Mouse (Mus musculus): ENCODE data around the gene Vmn2r7. TPM values are rescaled to one million over a fixed set of nuclear protein-coding genes. Genes with fewer than 3 reads are reported as not detected.
A peak's percentile ranks its signal among the peaks of the same experiment; 100 is the strongest.
"Not testable (repeated sequence)": the region's sequence is repeated elsewhere in the genome, so short reads cannot be mapped to it uniquely, and the experiment has no call there.

The Vmn2r7 gene
- polyA plus RNA-seq (2014; fragmentation: Nextera tagmentation; extraction: Ambion mirVana), result not detected in 2 replicates

DNA sequence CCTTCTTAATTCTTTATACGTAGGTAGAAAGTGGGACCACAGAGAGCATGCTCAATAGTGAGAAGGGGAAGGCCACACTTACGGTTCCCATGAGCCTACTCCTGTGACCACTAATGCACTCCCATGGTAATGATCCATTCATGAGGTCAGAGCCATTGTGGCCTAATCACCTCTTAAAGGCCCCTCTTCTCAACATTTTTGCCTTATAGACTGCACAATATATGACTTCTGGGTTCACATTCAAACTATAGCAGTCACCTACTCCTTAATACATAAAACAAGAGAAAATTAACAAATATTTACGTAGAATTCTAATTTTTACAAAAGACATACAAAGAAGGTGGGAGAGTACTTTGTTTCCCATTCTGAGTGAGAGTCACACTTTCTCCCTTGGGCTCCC is at the start of gene Vmn2r7:
Gene Vmn2r7 (minus strand): TSS at position 101 of the 400 bp plus-strand sequence.
- not testable (repeated sequence) for H3K4me3 ChIP-seq (ENCODE audit: low read depth, low read length); H3K4me1 ChIP-seq (ENCODE audit: control insufficient read depth, insufficient read depth, low read length); H3K4me2 ChIP-seq (ENCODE audit: low read depth); H3K27ac ChIP-seq (ENCODE audit: low read depth, low read length); H3K27me3 ChIP-seq (ENCODE audit: control insufficient read depth, insufficient read depth, low read length); H3K9ac ChIP-seq (ENCODE audit: low read length); ATAC-seq (ENCODE audit: insufficient read depth, low FRiP score, low TSS enrichment); H3K36me3 ChIP-seq (ENCODE audit: control insufficient read depth, insufficient read depth, low read length); DNase-seq (ENCODE audit: low spot score); H3K9me3 ChIP-seq (ENCODE audit: control insufficient read depth, low read length)
- 83% methylated on average over 2 of the region's 3 CpGs for WGBS

DNA sequence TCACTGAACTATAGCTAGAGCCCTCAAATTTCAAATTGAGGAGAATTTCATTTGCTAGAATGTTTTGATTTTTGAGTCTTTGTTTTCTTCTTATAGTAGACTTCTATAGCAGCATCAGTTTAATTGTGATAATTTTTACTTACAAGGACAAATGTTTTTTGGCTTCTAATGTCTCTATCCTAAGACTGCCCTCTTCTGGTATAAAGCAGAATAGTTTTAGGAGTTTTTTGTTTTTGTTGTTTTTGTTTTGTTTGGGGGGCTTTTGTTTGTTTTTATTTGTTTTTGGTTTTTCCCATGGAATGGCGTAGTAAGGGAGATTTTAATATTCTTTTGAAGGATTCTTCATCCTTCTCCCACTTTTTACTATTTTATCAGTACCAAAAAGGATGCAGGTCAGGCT is 45.2 kb upstream of the Vmn2r7 start:
- Histone ChIP-seq H3K4me1 (ENCODE audit: control insufficient read depth, insufficient read depth, low read length) (no peaks in the 10 kb centered on the region), H3K4me2 (ENCODE audit: low read depth) (no peak overlapping the region), H3K9ac (ENCODE audit: low read length) (no peak overlapping the region), H3K27ac (ENCODE audit: low read depth, low read length) (no peak overlapping the region), H3K36me3 (ENCODE audit: control insufficient read depth, insufficient read depth, low read length) (no peaks in the 10 kb centered on the region), H3K4me3 (ENCODE audit: low read depth, low read length) (no peak overlapping the region), H3K9me3 (ENCODE audit: control insufficient read depth, low read length) (no peaks in the 10 kb centered on the region), H3K27me3 (ENCODE audit: control insufficient read depth, insufficient read depth, low read length) (no peaks in the 10 kb centered on the region)
- 56% methylated on average over 1 of the region's 1 CpGs for WGBS
- DNase-seq (ENCODE audit: low spot score) (no peak), ATAC-seq (ENCODE audit: insufficient read depth, low FRiP score, low TSS enrichment) (no peak)

GRCm38 (mm10) chr3:64878199-64878977 is 33.8 kb upstream of the Vmn2r7 start:
- H3K4me3 ChIP-seq (ENCODE audit: low read depth, low read length), result no peak overlapping the region
- H3K27ac ChIP-seq (ENCODE audit: low read depth, low read length), result no peak overlapping the region
- H3K4me1 ChIP-seq (ENCODE audit: control insufficient read depth, insufficient read depth, low read length), result no peaks in the 10 kb centered on the region
- no peaks in the 10 kb centered on the region for H3K27me3 ChIP-seq (ENCODE audit: control insufficient read depth, insufficient read depth, low read length)
- 60% methylated on average over 3 of the region's 3 CpGs for WGBS
- no peak overlapping the region for H3K4me2 ChIP-seq (ENCODE audit: low read depth)
- H3K9ac ChIP-seq (ENCODE audit: low read length), result no peak overlapping the region
- DNase-seq (ENCODE audit: low spot score) (no peak), ATAC-seq (ENCODE audit: insufficient read depth, low FRiP score, low TSS enrichment) (peak; percentile 65; the same call in 1 of the 2 replicates)
- no peaks in the 10 kb centered on the region for H3K36me3 ChIP-seq (ENCODE audit: control insufficient read depth, insufficient read depth, low read length)
- H3K9me3 ChIP-seq (ENCODE audit: control insufficient read depth, low read length), result no peaks in the 10 kb centered on the region

GRCm38 (mm10) chr3:64876669-64877068 is 32.1 kb upstream of the Vmn2r7 start:
- H3K4me1 ChIP-seq (ENCODE audit: control insufficient read depth, insufficient read depth, low read length), result no peaks in the 10 kb centered on the region
- no peaks in the 10 kb centered on the region for H3K27me3 ChIP-seq (ENCODE audit: control insufficient read depth, insufficient read depth, low read length)
- no peak for ATAC-seq (ENCODE audit: insufficient read depth, low FRiP score, low TSS enrichment)
- no peak overlapping the region for H3K27ac ChIP-seq (ENCODE audit: low read depth, low read length)
- no peaks in the 10 kb centered on the region for H3K9me3 ChIP-seq (ENCODE audit: control insufficient read depth, low read length)
- DNase-seq (ENCODE audit: low spot score), result no peak
- H3K4me3 ChIP-seq (ENCODE audit: low read depth, low read length), result no peak overlapping the region
- H3K9ac ChIP-seq (ENCODE audit: low read length), result no peak overlapping the region
- H3K4me2 ChIP-seq (ENCODE audit: low read depth), result no peak overlapping the region
- WGBS, result 63% methylated on average over 1 of the region's 1 CpGs
- no peaks in the 10 kb centered on the region for H3K36me3 ChIP-seq (ENCODE audit: control insufficient read depth, insufficient read depth, low read length)

- ATAC-seq (ENCODE audit: insufficient read depth, low FRiP score, low TSS enrichment) (no peak), DNase-seq (ENCODE audit: low spot score) (no peak)
- H3K27ac ChIP-seq (ENCODE audit: low read depth, low read length), result no peak overlapping the region
- H3K4me3 ChIP-seq (ENCODE audit: low read depth, low read length), result no peak overlapping the region
- 85% methylated on average over 2 of the region's 2 CpGs for WGBS
- no peaks in the 10 kb centered on the region for H3K36me3 ChIP-seq (ENCODE audit: control insufficient read depth, insufficient read depth, low read length)
- H3K27me3 ChIP-seq (ENCODE audit: control insufficient read depth, insufficient read depth, low read length), result no peaks in the 10 kb centered on the region
- H3K9ac ChIP-seq (ENCODE audit: low read length), result no peak overlapping the region
- no peaks in the 10 kb centered on the region for H3K4me1 ChIP-seq (ENCODE audit: control insufficient read depth, insufficient read depth, low read length)
- H3K9me3 ChIP-seq (ENCODE audit: control insufficient read depth, low read length), result no peaks in the 10 kb centered on the region
- H3K4me2 ChIP-seq (ENCODE audit: low read depth), result no peak overlapping the region
Measured at GRCm38 (mm10) chr3:64842881-64843280, 1.7 kb downstream of the Vmn2r7 start.

DNA sequence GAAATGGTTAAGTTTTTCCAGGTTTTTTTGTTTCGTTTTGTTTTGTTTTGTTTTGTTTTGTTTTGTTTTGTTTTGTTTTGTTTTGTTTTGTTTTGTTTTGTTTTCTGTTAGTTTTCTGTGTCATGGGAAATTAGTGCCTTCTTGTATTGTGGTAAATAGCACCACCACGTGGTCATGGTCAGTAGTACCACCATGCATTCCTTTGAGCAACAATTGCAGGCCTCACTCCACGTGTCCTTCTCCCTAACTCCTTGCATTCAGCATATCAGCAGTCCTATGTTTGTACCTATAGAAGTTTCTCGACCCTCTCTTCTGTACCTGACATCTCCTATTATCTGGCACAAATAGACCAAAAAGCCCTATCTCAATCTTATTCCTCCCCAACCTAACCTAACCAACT is 2.3 kb downstream of the Vmn2r7 start:
- Histone ChIP-seq H3K27me3 (ENCODE audit: control insufficient read depth, insufficient read depth, low read length) (no peaks in the 10 kb centered on the region), H3K36me3 (ENCODE audit: control insufficient read depth, insufficient read depth, low read length) (no peaks in the 10 kb centered on the region), H3K4me1 (ENCODE audit: control insufficient read depth, insufficient read depth, low read length) (no peaks in the 10 kb centered on the region), H3K27ac (ENCODE audit: low read depth, low read length) (no peak overlapping the region), H3K4me2 (ENCODE audit: low read depth) (no peak overlapping the region), H3K4me3 (ENCODE audit: low read depth, low read length) (no peak overlapping the region), H3K9ac (ENCODE audit: low read length) (no peak overlapping the region), H3K9me3 (ENCODE audit: control insufficient read depth, low read length) (no peaks in the 10 kb centered on the region)
- WGBS, result 14% methylated on average over 4 of the region's 4 CpGs
- peak; percentile 65 for ATAC-seq (ENCODE audit: insufficient read depth, low FRiP score, low TSS enrichment)
- peak; percentile 46 for DNase-seq (ENCODE audit: low spot score)

DNA sequence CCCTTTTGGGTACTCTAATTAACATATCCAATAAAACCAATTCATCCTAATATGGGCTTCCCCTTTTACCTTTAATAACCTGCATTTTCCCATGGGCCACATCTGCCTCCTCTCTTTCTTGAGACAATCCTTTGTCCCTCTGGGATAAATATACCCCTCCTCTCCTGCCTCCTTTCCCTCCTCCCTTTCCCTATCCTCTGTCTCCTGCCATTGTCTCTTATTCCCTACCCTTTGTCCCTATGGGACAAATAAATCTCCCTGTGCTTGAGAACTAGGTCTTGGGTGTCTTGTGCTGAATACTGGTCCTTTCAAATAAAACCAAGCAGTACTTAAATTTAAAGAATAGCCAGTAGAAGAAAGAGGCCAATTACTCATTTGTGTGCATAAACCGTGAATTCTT is 13.4 kb downstream of the Vmn2r7 start:
- Histone ChIP-seq H3K9ac (ENCODE audit: low read length) (no peak overlapping the region), H3K9me3 (ENCODE audit: control insufficient read depth, low read length) (no peaks in the 10 kb centered on the region), H3K36me3 (ENCODE audit: control insufficient read depth, insufficient read depth, low read length) (no peaks in the 10 kb centered on the region), H3K4me3 (ENCODE audit: low read depth, low read length) (no peak overlapping the region), H3K4me1 (ENCODE audit: control insufficient read depth, insufficient read depth, low read length) (no peaks in the 10 kb centered on the region), H3K27ac (ENCODE audit: low read depth, low read length) (no peak overlapping the region), H3K4me2 (ENCODE audit: low read depth) (no peak overlapping the region), H3K27me3 (ENCODE audit: control insufficient read depth, insufficient read depth, low read length) (no peaks in the 10 kb centered on the region)
- DNase-seq (ENCODE audit: low spot score) (no peak), ATAC-seq (ENCODE audit: insufficient read depth, low FRiP score, low TSS enrichment) (peak; percentile 86)
- WGBS, result 57% methylated on average over 1 of the region's 1 CpGs

- Histone ChIP-seq H3K9me3 (ENCODE audit: control insufficient read depth, low read length) (no peaks in the 10 kb centered on the region), H3K27me3 (ENCODE audit: control insufficient read depth, insufficient read depth, low read length) (no peaks in the 10 kb centered on the region), H3K27ac (ENCODE audit: low read depth, low read length) (no peak overlapping the region), H3K4me2 (ENCODE audit: low read depth) (no peak overlapping the region), H3K4me3 (ENCODE audit: low read depth, low read length) (no peak overlapping the region), H3K4me1 (ENCODE audit: control insufficient read depth, insufficient read depth, low read length) (no peaks in the 10 kb centered on the region), H3K36me3 (ENCODE audit: control insufficient read depth, insufficient read depth, low read length) (no peaks in the 10 kb centered on the region), H3K9ac (ENCODE audit: low read length) (no peak overlapping the region)
- ATAC-seq (ENCODE audit: insufficient read depth, low FRiP score, low TSS enrichment) (peak; percentile 27; the same call in 1 of the 2 replicates), DNase-seq (ENCODE audit: low spot score) (no peak)
- WGBS, result 56% methylated on average over 6 of the region's 6 CpGs
Measured at GRCm38 (mm10) chr3:64791245-64791591, 53.3 kb downstream of the Vmn2r7 start.

DNA sequence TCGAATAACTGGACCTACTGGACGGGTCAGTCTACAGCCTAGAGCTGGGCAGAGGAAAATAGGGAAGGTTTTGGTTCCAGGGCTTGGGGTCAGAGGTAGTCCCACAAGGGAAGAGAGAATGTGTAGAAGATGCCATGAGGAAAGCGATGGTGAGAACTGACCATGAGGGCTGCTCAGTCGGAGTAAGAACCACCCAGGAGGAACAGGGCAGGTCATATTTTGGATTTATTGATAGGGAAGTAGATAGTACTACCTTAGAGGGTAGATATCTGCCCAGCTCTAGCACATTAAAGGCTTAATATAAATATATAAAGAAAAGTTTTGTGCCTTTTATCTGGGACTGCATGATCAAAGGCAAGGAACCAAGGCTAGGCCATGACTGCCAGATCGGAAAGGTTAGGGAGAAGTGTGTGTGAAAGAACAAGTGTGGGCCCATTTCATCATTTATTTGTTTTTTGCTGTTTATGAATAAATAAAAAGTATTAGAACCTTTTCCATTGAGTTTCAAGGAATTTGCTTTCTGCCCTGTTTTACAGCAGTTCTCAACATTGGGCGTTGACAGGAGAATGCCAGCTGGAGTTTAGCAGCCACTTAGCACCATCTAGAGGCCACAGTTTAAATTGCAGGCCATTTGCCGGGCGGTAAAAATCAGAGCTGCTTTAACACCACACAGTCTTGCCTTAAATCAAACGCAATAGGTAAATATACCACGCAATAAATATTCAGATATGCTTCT is 53.9 kb downstream of the Vmn2r7 start:
- H3K9me3 ChIP-seq (ENCODE audit: control insufficient read depth, low read length), result no peaks in the 10 kb centered on the region
- H3K4me1 ChIP-seq (ENCODE audit: control insufficient read depth, insufficient read depth, low read length), result no peaks in the 10 kb centered on the region
- no peak overlapping the region for H3K4me3 ChIP-seq (ENCODE audit: low read depth, low read length)
- no peak overlapping the region for H3K27ac ChIP-seq (ENCODE audit: low read depth, low read length)
- no peak overlapping the region for H3K9ac ChIP-seq (ENCODE audit: low read length)
- H3K27me3 ChIP-seq (ENCODE audit: control insufficient read depth, insufficient read depth, low read length), result no peaks in the 10 kb centered on the region
- no peak overlapping the region for H3K4me2 ChIP-seq (ENCODE audit: low read depth)
- peak; percentile 69 for ATAC-seq (ENCODE audit: insufficient read depth, low FRiP score, low TSS enrichment)
- peak; percentile 64 for DNase-seq (ENCODE audit: low spot score)
- WGBS, result 54% methylated on average over 10 of the region's 10 CpGs
- no peaks in the 10 kb centered on the region for H3K36me3 ChIP-seq (ENCODE audit: control insufficient read depth, insufficient read depth, low read length)
